Mouse (Mus musculus) layer of hippocampus, postnatal 14 days (tissue): ENCODE data around the gene Men1. TPM values are rescaled to one million over a fixed set of nuclear protein-coding genes. Genes with fewer than 3 reads are reported as not detected.
A peak's percentile ranks its signal among the peaks of the same experiment; 100 is the strongest.
"Not testable (repeated sequence)": the region's sequence is repeated elsewhere in the genome, so short reads cannot be mapped to it uniquely, and the experiment has no call there.

Source experiments
- DNase-seq, 2 experiments: peaks; one replicate each; pipeline ENCODE4 v3.0.0; 2021 to 2022; ENCODE audit warnings: low spot score in 2 of 2, mixed read lengths in 1 of 2
- long read RNA-seq, 2 experiments: library from polyadenylated mRNA; stranded (forward); transcript quantifications; one replicate each; pipeline ENCODE4 v2.0.0; 2021
- total RNA-seq, 2 experiments: library from RNA; stranded (reverse); gene quantifications; 2 replicates each; pipeline ENCODE4 v1.2.3; 2021

Gene Men1
- total RNA-seq: 10 to 100 TPM; 66.4 to 68.2 TPM
- long read RNA-seq, experiment 1, transcript Men1-201 (9 exons, 2,975 nt): major isoform, 26 of 45 reads
- long read RNA-seq, experiment 1, partial matches to known transcripts: 9 of 45 reads
- long read RNA-seq, experiment 1, other reads (novel, unspliced or antisense): 4 of 45 reads
- long read RNA-seq, experiment 2, transcript Men1-206 (10 exons, 2,652 nt): minor isoform, 7 of 66 reads
- long read RNA-seq, experiment 2, transcript Men1-203 (10 exons, 2,639 nt): minor isoform, 14 of 66 reads
- long read RNA-seq, experiment 2, transcript Men1-201 (9 exons, 2,975 nt): major isoform, 33 of 66 reads
- long read RNA-seq, experiment 2, partial matches to known transcripts: 5 of 66 reads
- long read RNA-seq, experiment 2, other reads (novel, unspliced or antisense): 6 of 66 reads

DNA sequence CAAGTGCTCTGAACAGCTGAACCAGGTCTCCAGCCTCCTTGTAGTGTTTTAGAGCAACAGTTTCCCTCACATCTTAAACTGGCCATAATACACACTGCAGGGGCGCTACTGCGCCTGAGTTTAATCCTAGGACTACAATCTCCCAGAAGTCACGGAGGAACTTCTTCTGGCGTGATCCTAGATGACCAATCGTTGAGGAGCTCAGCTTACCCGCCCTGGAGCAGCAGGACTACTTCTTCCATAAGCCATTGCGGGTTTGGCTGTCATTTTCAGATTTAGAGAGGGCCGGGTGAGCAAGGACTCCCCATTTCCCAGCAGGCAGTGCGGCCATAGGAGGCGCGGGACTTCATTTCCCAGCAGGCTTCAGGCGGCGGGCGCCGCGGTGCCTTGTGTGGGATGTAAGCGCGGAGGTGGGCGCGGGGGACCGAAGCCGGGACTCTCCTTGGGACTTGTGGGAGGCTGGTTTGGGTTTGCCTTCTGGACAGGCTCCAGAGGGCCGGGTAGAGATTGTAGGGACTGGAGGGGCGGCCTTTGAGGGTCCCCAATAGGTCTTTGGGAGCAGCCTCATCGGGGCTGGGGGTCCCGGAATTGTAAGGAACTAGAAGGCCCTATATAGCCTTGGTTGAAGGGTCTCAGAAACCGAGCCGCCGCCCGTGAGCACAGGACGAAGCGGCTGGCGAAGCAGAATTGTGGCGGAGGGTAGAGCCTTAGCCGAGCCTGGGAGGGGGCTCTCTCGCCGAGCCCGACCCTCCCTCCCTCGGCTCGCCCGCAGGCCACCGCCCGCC is at the start of gene Men1:
Gene Men1 (plus strand): TSS at position 307 of the 785 bp plus-strand sequence.
- DNase-seq: peak; percentile 91 to 98

DNA sequence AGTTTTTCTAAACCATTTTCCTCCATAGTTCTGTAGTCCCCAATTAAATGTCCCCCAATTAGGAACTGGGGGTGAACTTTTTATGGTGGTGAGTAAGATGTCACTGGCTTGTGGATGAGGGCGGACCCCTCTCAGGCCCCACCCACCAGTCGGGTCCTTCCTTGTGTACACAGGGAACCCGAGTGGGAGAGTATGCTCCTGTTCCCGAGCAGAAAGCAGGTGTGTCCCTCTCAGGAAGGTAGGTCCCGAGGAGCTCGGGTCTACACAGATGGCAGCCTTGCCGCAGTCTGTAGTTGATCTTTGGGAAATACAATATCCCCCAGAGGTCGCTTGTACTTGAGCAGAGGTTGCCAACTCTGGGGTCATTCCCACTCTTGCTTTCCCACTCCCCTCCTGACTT is 49.6 kb upstream of the Men1 start:
- DNase-seq: no peak

DNA sequence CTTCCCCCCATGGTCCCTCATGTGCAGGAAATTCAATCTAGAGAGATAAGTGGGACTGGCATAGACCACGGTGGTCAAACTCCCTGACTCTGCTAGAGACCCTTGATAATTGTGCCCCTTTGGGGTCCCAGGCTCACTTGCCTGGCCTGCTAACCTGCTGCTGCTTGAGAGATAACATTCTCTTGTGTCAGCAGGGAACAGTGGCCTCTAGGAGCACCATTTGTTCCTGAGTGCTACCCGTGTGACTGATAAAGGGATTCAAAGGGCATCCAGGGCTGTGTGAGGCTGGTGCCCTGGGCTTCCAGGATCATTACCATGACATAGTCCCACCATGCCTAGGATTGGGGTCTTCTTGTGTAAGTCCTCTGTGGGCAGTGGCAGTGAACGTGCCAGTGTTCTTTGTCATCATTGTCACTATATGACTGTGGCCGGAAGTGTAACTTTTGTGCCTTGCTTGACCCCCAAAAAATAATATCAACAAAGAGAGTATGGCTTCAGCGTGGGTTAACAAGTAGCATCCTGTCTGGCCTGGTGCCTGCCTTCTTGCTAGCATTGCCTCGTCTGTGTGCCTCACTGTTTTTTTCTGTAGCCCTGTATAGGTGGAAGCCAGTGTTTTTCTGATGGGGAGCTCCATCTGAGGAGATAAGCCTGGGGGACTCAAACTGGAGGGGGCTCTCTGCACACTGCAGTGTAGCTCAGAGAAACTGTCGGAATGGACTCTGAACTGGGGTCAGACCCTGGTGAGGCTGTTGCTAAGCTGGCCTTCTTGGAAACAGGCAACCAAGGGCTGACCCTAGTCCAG is 48.9 kb upstream of the Men1 start:
- DNase-seq: no peak

DNA sequence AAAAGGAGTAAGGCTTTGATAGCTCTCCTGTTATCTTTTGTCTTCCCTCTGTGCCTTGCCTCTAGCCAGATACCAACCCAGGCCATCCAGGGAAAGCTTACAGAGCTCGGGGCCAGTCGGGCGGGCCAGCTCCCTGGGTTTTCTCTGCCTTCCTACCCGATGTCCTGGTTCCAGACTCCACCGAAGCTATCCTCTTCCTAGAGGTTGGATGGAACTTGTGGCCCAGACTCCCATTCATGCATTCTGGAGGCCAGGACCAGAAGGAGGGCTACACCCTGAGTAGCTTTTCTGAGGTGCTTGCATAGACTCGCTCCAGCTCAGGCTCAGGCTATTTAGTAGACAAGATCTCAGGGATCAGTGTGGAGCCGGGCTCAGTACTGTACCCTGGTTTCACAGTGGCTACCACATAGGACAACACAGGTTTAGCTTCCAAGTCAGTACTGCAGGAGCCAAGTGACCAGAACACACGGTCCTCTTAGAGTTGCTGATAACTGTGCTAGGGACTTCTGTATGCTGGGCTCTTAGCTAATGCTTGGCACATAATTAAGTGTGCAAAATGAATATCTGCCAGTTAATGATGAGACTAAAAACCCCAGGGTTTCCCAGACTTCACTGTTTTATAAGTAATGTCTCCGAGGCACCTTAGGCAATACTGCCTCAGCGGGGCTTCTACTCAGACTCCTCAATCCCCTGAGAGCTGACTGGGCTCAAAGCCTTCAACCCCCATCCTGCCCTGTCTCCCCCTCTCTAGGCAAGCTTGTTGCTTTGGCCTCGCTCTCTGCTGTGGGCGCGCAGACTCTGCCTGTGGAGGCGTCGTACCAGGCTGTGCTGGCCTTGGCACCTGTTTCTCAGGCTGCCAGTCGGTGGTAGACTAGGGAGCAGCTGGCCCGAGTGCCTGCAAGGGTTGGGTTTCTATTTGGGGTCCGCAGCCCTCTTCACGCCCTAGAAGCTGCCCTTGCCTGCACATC is 48.1 kb upstream of the Men1 start:
- DNase-seq: peak; percentile 62 to 69

DNA sequence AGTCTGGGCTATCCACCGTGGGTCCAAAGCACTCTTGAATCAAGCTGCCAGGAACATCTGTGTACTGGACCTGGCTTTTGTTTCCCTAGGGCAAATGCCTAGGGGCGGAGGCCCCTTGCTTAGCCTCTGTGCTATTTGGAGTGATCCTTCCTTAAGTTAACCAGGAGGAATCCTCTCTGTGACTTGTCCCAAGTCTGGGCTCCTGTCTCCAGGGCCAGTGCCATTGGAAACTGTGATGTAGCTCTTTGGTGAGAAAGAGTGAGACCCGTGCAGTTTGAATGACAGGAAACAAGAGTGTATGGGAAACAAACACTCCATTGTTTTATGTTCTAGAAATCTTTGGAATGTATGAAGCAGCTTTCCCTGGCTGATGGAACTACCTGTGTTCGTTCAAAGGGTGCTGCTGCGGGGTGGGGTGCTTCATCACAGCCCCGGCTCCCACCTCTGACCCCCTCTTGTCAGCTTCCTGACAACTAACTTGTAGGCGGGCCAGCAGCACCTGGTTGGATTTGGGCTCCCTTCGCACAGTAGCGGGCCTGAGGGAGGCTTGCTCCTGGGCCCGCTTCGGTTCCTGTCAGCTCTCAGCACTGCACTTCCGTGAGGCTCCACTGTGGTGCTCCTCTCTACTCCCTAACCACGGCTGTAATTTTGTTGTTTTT is 46.4 kb upstream of the Men1 start:
- DNase-seq: no peak

DNA sequence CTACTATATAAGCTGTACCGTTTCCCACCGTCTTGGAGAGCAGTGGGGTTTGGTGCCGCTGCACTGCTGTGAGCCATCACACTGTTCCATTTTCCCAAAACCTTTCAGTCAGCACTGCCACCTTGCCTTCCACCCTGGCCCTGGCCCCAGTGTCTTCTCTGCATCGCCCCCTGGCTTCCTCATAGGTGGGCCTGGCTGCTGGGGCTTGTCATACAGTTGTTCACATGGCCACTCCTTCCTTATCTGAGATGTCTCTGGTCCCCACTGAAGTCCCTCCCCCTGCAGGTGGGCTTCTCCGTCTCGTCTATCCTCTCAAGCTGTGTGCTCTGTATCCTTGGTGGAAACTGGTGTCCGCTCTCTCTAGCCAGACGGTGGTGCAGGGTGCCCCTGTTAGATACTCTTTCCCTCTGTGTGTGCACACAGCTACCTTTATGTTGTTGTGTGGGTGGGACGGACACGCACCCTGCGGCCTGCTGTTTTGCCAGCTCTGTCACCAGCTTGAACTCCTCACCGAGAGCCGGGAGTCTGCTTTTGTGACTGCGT is 45.0 kb upstream of the Men1 start:
- no peak for DNase-seq

DNA sequence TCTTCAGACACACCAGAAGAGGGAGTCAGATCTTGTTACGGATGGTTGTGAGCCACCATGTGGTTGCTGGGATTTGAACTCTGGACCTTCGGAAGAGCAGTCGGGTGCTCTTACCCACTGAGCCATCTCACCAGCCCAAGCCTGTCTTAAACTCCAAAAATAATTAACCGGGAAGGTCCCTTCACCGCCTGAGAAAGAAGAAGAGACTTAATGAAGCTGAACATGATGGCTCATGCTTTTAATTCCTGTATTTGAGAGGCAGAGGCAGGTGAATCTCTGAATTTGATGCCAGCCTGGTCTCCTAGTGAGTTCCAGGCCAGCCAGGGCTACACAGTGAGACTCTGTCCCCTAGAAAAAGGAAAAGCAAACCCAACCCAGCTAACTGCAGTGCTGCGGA is 44.1 kb upstream of the Men1 start:
- not testable (repeated sequence) for DNase-seq

DNA sequence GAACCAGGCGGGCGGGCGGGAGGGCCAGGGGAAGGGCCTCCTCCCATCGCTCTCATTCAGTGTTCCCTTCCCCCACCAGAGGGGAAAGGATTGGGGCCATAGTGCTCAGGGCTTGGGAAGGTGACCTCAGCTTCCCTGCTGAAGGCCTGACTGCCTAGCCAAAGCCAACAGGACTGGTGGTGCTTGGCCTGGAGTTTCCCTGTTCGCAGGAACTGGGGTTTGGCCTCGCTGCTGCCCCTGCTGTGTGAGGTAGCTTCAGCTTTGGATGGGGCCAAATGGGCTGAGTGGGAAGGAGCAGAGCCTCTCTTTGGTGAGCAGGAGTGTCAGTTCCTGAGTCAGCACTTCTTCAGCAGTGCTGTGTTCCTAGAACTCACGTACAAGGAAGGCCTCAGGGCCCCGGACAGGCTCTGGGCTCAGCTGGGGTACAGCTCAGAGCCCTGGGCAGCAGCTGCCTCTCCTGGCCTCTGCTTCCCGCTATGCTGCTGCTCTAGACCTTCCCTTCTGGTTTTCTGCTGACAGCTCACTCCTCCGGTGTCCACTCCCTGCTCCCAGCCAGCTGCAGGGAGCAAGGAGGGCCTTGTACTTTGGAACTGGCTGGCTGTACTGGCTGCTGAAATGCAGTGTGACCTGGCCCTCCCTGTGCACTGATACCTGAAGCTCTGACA is 43.5 kb upstream of the Men1 start:
- no peak for DNase-seq

DNA sequence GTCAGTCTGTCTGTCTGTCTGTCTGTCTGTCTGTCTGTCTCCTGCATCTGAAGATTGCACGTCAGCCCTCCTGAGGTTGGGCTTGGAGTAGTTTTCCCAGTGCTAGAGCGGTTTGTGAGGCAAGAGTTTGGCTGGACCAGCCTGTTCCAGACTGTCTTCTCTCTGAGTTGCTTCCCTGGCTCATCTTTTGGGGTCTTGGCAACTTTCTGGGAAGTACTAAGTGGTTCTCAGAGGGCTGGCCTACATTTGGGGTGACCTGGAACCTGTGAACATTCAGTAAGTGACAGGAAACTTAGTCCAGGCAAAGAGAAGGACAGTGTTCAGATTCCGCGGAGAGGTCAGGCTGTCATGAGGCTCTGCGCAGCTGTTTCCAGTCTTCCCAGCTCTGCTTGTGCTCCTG is 42.5 kb upstream of the Men1 start:
- DNase-seq: no peak

DNA sequence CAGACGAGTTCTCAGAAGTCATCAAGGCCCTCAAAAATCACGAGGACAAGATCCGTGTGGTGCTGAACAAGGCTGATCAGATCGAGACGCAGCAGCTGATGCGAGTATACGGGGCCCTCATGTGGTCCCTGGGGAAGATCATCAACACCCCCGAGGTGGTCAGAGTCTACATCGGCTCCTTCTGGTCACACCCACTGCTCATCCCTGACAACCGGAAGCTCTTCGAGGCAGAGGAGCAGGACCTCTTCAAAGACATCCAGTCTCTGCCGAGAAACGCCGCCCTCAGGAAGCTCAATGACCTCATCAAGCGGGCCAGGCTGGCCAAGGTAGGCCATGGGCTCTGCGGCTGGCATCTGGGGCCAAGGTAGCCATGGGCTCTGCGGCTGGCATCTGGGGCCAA is 40.5 kb upstream of the Men1 start:
- DNase-seq: no peak

DNA sequence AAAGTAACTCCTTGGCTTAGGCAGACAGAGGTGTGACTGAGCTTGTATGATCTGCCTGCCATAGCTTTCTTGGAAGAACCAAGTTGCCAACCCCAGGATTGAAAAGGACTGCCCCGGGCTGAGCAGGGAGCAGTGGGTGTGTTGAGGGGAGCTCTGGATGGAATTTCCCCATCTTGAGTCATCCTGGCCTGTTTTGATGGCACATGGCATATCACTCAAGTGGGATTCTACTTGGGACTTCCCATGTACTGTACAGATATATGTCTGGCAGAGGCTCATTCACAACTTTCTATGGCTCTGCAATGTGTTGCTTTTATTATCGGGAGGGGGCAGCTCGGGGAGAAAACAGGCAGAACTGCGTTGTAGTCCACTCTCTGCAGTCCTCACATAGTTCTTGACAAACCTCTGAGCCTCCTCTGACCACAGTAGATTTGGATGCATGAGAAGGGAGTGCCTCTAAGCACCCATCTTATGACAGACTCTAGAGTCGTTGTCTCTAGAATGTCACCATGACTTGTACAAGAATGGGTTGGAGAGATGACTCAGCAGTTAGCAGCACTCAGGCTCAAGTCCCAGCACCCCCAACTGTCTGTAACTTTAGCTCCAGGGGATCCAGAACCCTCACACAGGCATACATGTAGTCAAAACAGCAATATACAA is 38.1 kb upstream of the Men1 start:
- no peak for DNase-seq

DNA sequence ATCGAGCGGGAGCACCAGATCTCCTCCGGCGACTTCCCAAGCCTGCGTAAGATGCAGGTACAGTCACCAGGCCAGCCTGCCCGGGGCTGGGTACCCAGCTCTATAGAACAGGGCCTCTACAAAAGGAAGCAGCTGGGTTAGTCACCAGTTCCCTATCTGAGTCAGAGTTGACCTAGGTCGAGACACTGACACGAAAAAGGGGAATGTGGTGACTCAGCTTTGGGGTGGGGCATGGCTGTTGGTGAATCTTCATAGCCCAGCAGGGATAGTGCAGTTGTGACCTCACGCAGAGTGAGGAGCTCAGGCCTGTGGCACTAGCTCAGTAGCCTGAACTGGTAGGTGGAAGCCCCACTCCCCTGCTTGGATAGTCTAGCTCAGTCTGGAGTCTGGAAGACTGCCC is 37.1 kb upstream of the Men1 start:
- DNase-seq: no peak

DNA sequence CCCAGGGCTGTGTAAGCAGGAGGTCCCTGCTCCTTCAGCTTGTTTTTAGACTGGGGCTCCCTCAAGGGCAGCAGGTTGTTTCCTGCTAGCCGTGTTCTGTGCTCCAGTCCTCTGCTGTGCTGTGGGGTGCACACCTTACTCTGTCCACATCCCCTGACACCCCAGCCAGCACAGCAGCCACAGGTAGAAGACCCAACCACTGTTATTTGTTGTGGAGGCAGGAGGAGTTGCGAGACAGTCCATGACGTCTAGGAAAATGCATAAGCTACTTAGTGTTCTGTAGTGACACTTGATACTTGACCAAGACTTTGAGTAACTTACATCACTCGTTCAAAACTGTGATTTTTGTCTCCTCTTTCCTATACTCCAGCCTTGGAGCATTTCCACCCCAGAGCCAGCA is 35.8 kb upstream of the Men1 start:
- no peak for DNase-seq

DNA sequence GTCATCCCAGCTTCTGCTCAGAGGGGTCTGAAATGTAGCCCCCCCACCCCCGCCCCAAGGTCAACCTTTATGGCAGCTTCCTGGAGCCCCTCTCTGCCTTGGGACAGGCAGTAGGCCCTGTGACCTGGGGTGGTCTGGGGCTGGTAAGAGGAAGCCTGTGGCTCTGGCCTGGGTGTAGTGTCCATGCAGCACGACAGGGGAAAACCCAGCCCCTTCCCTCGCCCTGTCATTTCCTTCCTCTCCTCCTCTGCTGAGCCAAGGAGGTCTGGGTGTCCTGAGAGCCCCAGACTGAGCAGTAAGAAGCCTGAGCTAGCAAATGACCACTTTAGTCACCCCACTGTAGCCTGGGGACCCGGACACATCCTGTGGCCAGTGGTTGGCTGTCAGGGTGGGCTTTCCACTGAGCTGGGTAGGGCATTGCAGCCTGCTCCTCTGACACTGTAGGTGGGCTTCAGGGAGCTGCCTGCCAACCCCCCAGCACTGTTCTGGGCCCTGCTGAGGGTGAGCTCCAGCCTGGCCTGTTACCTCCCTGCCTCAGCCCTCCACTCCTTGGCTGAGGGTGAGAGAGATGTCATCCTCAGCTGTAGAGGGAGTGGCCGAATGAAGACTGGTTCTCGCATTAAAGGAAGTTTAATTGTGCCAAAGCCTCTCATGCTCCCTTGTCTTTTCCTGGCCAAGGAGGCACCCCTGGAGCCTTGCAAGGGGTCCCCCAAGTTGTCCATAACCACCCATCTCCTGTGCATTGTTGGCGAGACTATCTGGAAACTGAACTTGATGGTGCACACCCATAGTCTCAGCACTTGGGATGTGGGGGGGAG is 35.1 kb upstream of the Men1 start:
- no peak for DNase-seq

DNA sequence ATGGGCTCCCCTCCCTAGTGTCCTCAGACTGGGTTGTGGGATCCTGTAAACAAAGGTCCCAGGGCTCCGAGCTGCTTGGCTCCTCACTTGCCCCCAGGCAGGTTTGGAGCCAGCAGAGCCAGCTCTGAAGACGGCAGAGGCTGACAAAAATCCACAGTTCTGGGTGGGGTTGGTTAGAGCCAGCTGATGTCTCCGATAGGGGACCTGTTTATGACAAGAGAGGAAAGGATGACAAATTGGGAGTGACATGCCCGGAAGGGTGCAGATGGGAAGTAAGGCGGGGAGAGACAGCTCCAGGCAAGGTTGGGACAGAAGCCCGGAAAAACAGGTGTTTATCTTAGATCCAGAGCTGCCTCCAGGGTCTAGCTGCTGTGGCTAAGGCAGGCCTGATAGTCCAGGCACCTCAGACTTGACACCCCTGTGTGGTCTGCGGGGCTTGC is 34.4 kb upstream of the Men1 start:
- no peak for DNase-seq

DNA sequence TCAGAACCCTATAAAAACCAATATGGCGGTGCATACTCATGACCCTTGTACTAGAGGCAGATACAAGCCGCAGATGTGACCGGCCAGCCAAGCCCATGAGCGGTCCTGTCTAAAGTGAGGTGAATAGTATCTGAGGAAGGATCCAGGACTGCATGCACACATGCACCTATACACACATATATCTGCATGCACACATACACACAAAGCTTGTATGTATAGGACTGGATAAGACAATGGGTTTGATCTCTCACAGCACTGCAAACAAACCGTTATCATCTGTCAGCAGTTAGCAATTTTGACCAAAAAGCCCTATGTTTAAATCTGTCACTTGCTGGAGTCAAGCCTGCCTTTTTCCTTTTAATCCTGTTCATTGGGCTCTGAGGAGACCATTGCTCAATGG is 32.7 kb upstream of the Men1 start:
- DNase-seq: no peak

DNA sequence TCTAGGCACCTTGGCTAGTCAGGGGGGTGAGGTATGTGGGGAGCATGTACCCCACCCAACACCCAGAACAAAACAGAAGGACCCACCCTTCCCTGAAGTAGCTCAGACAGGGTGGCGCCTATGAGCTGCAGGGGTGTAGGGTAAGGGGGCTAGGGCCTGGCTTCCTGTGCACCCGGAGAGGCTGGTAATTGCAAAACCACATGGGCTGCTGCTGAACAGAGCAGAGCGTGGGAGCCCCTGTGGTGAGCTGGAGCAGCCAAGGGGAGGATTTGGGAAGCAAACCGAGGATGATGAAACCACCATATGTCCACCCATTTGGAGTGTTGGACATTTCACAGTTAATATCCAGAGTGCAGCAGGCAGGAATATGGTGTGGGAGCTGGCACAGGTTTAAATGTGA is 32.3 kb upstream of the Men1 start:
- DNase-seq: peak; percentile 58 to 67

DNA sequence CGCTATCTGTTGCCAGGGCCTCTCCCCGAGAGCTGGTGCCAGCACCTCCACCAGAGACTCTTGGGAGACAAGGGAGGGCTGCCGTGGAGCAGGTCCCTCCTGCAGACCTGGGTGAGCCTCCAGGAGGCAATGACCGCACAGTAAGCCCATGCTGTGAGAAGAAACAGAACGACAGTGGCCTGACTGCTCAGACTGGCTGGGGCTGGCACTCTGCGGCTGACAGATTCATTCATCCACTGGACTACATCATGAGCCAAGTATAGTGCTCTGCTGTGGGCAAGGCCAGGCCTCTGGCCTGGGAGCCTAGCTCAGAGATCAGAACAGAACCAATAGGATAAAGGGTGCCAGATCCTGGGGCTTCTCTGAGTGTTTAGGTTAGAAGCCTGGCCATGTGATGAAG is 30.9 kb upstream of the Men1 start:
- DNase-seq: no peak
